Mouse (Mus musculus): Measurements from ENCODE around the gene Wasf2. TPM values are rescaled to one million over a fixed set of nuclear protein-coding genes. Genes with fewer than 3 reads are reported as not detected.
A peak's percentile ranks its signal among the peaks of the same experiment; 100 is the strongest.

Wasf2 gene
- polyA plus RNA-seq, 1 experiment from 2014 or later: 64.6 TPM

- H3K4me2 ChIP-seq (replicated peaks; ENCODE audit: low read depth): no peak overlapping the region
- no peak overlapping the region for H3K9ac ChIP-seq (ENCODE audit: low read depth, low read length)
- no peaks in the 10 kb centered on the region for H3K27me3 ChIP-seq (replicated peaks; ENCODE audit: control insufficient read depth, insufficient read depth, low read length)
- H3K36me3 ChIP-seq (ENCODE audit: control insufficient read depth, insufficient read depth): no peaks in the 10 kb centered on the region
- no peak overlapping the region for H3K27ac ChIP-seq (ENCODE audit: low read depth, low read length)
- no peak overlapping the region for H3K4me3 ChIP-seq (ENCODE audit: low read depth, low read length)
- H3K9me3 ChIP-seq (ENCODE audit: control insufficient read depth): no peaks in the 10 kb centered on the region
- WGBS: 79% methylated on average over 6 of the region's 6 CpGs
- no peak for ATAC-seq
- no peak for TF ChIP-seq CTCF (IDR thresholded peaks at IDR 0.05; ENCODE audit: low read depth)
- 0 out of 2 replicates have a peak, but pooled peaks cover 10% of the 10 kb centered on the region for H3K4me1 ChIP-seq (replicated peaks; ENCODE audit: control insufficient read depth, insufficient read depth, low read length)
Observed at GRCm38 (mm10) chr4:133119579-133119978, 10.7 kb upstream of the Wasf2 start.

GRCm38 (mm10) chr4:133120833-133121321 lies 9.4 kb upstream of the Wasf2 start:
- 31% methylated on average over 10 of the region's 11 CpGs for WGBS
- Histone ChIP-seq H3K36me3 (ENCODE audit: control insufficient read depth, insufficient read depth) (no peaks in the 10 kb centered on the region), H3K27me3 (replicated peaks; ENCODE audit: control insufficient read depth, insufficient read depth, low read length) (no peaks in the 10 kb centered on the region), H3K27ac (ENCODE audit: low read depth, low read length) (no peak overlapping the region), H3K4me1 (replicated peaks; ENCODE audit: control insufficient read depth, insufficient read depth, low read length) (0 out of 2 replicates have a peak, but pooled peaks cover 10% of the 10 kb centered on the region), H3K9ac (ENCODE audit: low read depth, low read length) (no peak overlapping the region), H3K9me3 (ENCODE audit: control insufficient read depth) (no peaks in the 10 kb centered on the region), H3K4me3 (ENCODE audit: low read depth, low read length) (no peak overlapping the region), H3K4me2 (replicated peaks; ENCODE audit: low read depth) (0 out of 2 replicates have a peak overlapping the region, but pooled peaks have one; percentile 24)
- no peak for ATAC-seq
- peak; percentile 10; the same call in 1 of the 2 replicates for TF ChIP-seq CTCF (IDR thresholded peaks at IDR 0.05; ENCODE audit: low read depth)

GRCm38 (mm10) chr4:133121416-133121815 lies 8.9 kb upstream of the Wasf2 start:
- WGBS: 92% methylated on average over 1 of the region's 1 CpGs
- no peak overlapping the region for H3K9ac ChIP-seq (ENCODE audit: low read depth, low read length)
- H3K4me3 ChIP-seq (ENCODE audit: low read depth, low read length): no peak overlapping the region
- no peak overlapping the region for H3K4me2 ChIP-seq (replicated peaks; ENCODE audit: low read depth)
- 0 out of 2 replicates have a peak, but pooled peaks cover 10% of the 10 kb centered on the region for H3K4me1 ChIP-seq (replicated peaks; ENCODE audit: control insufficient read depth, insufficient read depth, low read length)
- H3K9me3 ChIP-seq (ENCODE audit: control insufficient read depth): no peaks in the 10 kb centered on the region
- ATAC-seq: no peak
- no peaks in the 10 kb centered on the region for H3K27me3 ChIP-seq (replicated peaks; ENCODE audit: control insufficient read depth, insufficient read depth, low read length)
- no peak overlapping the region for H3K27ac ChIP-seq (ENCODE audit: low read depth, low read length)
- no peaks in the 10 kb centered on the region for H3K36me3 ChIP-seq (ENCODE audit: control insufficient read depth, insufficient read depth)
- no peak for TF ChIP-seq CTCF (IDR thresholded peaks at IDR 0.05; ENCODE audit: low read depth)

GRCm38 (mm10) chr4:133121974-133122637 lies 8.2 kb upstream of the Wasf2 start:
- H3K4me3 ChIP-seq (ENCODE audit: low read depth, low read length): no peak overlapping the region
- no peak overlapping the region for H3K9ac ChIP-seq (ENCODE audit: low read depth, low read length)
- peak; percentile 74 for ATAC-seq
- peak overlapping the region; percentile 16; the same call in 1 of the 2 replicates for H3K27ac ChIP-seq (ENCODE audit: low read depth, low read length)
- no peak for TF ChIP-seq CTCF (IDR thresholded peaks at IDR 0.05; ENCODE audit: low read depth)
- 0 out of 2 replicates have a peak, but pooled peaks cover 10% of the 10 kb centered on the region for H3K4me1 ChIP-seq (replicated peaks; ENCODE audit: control insufficient read depth, insufficient read depth, low read length)
- 16% methylated on average over 5 of the region's 5 CpGs for WGBS
- no peaks in the 10 kb centered on the region for H3K27me3 ChIP-seq (replicated peaks; ENCODE audit: control insufficient read depth, insufficient read depth, low read length)
- H3K36me3 ChIP-seq (ENCODE audit: control insufficient read depth, insufficient read depth): no peaks in the 10 kb centered on the region
- no peak overlapping the region; the same call in 1 of the 2 replicates for H3K4me2 ChIP-seq (replicated peaks; ENCODE audit: low read depth)
- no peaks in the 10 kb centered on the region for H3K9me3 ChIP-seq (ENCODE audit: control insufficient read depth)

- 26% methylated on average over 3 of the region's 3 CpGs for WGBS
- H3K27ac ChIP-seq (ENCODE audit: low read depth, low read length): no peak overlapping the region
- no peaks in the 10 kb centered on the region for H3K9me3 ChIP-seq (ENCODE audit: control insufficient read depth)
- no peaks in the 10 kb centered on the region for H3K27me3 ChIP-seq (replicated peaks; ENCODE audit: control insufficient read depth, insufficient read depth, low read length)
- no peaks in the 10 kb centered on the region for H3K36me3 ChIP-seq (ENCODE audit: control insufficient read depth, insufficient read depth)
- H3K4me2 ChIP-seq (replicated peaks; ENCODE audit: low read depth): no peak overlapping the region
- no peak for ATAC-seq
- H3K9ac ChIP-seq (ENCODE audit: low read depth, low read length): no peak overlapping the region
- H3K4me3 ChIP-seq (ENCODE audit: low read depth, low read length): no peak overlapping the region
- TF ChIP-seq CTCF (IDR thresholded peaks at IDR 0.05; ENCODE audit: low read depth): no peak
- H3K4me1 ChIP-seq (replicated peaks; ENCODE audit: control insufficient read depth, insufficient read depth, low read length): peaks cover 4% of the 10 kb centered on the region; the same call in 1 of the 2 replicates
Observed at GRCm38 (mm10) chr4:133127079-133127478, 3.2 kb upstream of the Wasf2 start.

GRCm38 (mm10) chr4:133127894-133128293 lies 2.4 kb upstream of the Wasf2 start:
- peak; percentile 24 for TF ChIP-seq CTCF (IDR thresholded peaks at IDR 0.05; ENCODE audit: low read depth)
- Histone ChIP-seq H3K27me3 (replicated peaks; ENCODE audit: control insufficient read depth, insufficient read depth, low read length) (no peaks in the 10 kb centered on the region), H3K36me3 (ENCODE audit: control insufficient read depth, insufficient read depth) (no peaks in the 10 kb centered on the region), H3K27ac (ENCODE audit: low read depth, low read length) (no peak overlapping the region), H3K4me1 (replicated peaks; ENCODE audit: control insufficient read depth, insufficient read depth, low read length) (peaks cover 3% of the 10 kb centered on the region; the same call in 1 of the 2 replicates), H3K4me3 (ENCODE audit: low read depth, low read length) (no peak overlapping the region), H3K9me3 (ENCODE audit: control insufficient read depth) (no peaks in the 10 kb centered on the region), H3K9ac (ENCODE audit: low read depth, low read length) (no peak overlapping the region), H3K4me2 (replicated peaks; ENCODE audit: low read depth) (no peak overlapping the region)
- 90% methylated on average over 4 of the region's 4 CpGs for WGBS
- ATAC-seq: no peak
